Comparison of ENCODE assay signal across 9 mouse cellular contexts in genomic region chr2:146347942-146348341, GRCm38 (mm10).
DNase-seq lines count a peak whose midpoint lies in the region; ATAC-seq lines count a peak whose summit lies in the region.
"Had no signal": no experiment of that assay in that cellular context is flagged by ENCODE, and none has a peak within 500 bp of the region (broad histone marks: within the 10 kb centered on the region; RNA-seq: fewer than 3 reads in every experiment).

No protein-coding gene starts in this region.

- no peak overlapping the region for H3K27ac ChIP-seq in hindbrain, embryonic 14.5 days
- H3K27ac ChIP-seq: embryonic facial prominence, embryonic 15.5 days; kidney, embryonic 15.5 days had no signal

- peaks cover 22% of the 10 kb centered on the region for H3K36me3 ChIP-seq in hindbrain, embryonic 14.5 days (replicated peaks; ENCODE audit: control insufficient read depth, insufficient read depth)
- H3K36me3 ChIP-seq: embryonic facial prominence, embryonic 15.5 days had no signal

- H3K9ac ChIP-seq in hindbrain, embryonic 14.5 days, result no peak overlapping the region
- H3K9ac ChIP-seq: embryonic facial prominence, embryonic 15.5 days; kidney, embryonic 15.5 days had no signal

- WGBS in hindbrain, embryonic 14.5 days, result 46% methylated on average over 2 of the region's 2 CpGs

- H3K9me3 ChIP-seq in hindbrain, embryonic 14.5 days (ENCODE audit: control insufficient read depth, low read length), result no peaks in the 10 kb centered on the region
- H3K9me3 ChIP-seq: embryonic facial prominence, embryonic 15.5 days; kidney, embryonic 15.5 days had no signal

- no peaks in the 10 kb centered on the region for H3K27me3 ChIP-seq in hindbrain, embryonic 14.5 days (ENCODE audit: control insufficient read depth, insufficient read depth, low read length)
- H3K27me3 ChIP-seq: embryonic facial prominence, embryonic 15.5 days; kidney, embryonic 15.5 days had no signal

- peak; percentile 30 for DNase-seq in MN1 (ENCODE audit: low spot score)
- peak; percentile 85 for DNase-seq in brain, adult 2 months (ENCODE audit: low read depth, low spot score)
- DNase-seq in hindbrain, embryonic 14.5 days (ENCODE audit: low spot score), result peak; percentile 52
- peak; percentile 39 to 58 for DNase-seq in left cerebral cortex, postnatal 14 days (ENCODE audit: low spot score in 2 of 2)
- no peak for DNase-seq in adrenal gland, adult 2 months
- no peak for DNase-seq in heart, postnatal 25 days (ENCODE audit: low spot score)
- no peak for DNase-seq in testis, postnatal 14 days (ENCODE audit: low spot score)

- no peak overlapping the region for H3K4me2 ChIP-seq in hindbrain, embryonic 14.5 days (replicated peaks)
- H3K4me2 ChIP-seq: embryonic facial prominence, embryonic 15.5 days; kidney, embryonic 15.5 days had no signal

- ATAC-seq in hindbrain, embryonic 14.5 days (ENCODE audit: low FRiP score), result peak; percentile 88

- H3K4me1 ChIP-seq in hindbrain, embryonic 14.5 days (replicated peaks; ENCODE audit: control insufficient read depth, insufficient read depth, low read length), result no peaks in the 10 kb centered on the region
- H3K4me1 ChIP-seq: embryonic facial prominence, embryonic 15.5 days; kidney, embryonic 15.5 days had no signal

- H3K4me3 ChIP-seq in hindbrain, embryonic 14.5 days (replicated peaks; ENCODE audit: low read length), result no peak overlapping the region
- H3K4me3 ChIP-seq: embryonic facial prominence, embryonic 15.5 days; kidney, embryonic 15.5 days had no signal

- intact Hi-C loops in left cerebral cortex, postnatal 14 days (cut with DNase I), result no loop called here
- intact Hi-C loops in heart, postnatal 25 days (cut with DNase I), result no loop called here

Comparison
In these comparisons a context has a peak if more than half of its experiments do, and no peak if none do; other contexts are left out.
1. DNase-seq: peak in MN1 (single experiment), brain, adult 2 months (single experiment), hindbrain, embryonic 14.5 days (single experiment) and left cerebral cortex, postnatal 14 days (2 of 2); none in adrenal gland, adult 2 months (single experiment), heart, postnatal 25 days (single experiment) and testis, postnatal 14 days (single experiment).